Mouse (Mus musculus) lung, adult 2 months (tissue): ENCODE data around the gene Pex11b. TPM values are rescaled to one million over a fixed set of nuclear protein-coding genes. Genes with fewer than 3 reads are reported as not detected.
"Not testable (repeated sequence)": the region's sequence is repeated elsewhere in the genome, so short reads cannot be mapped to it uniquely, and the experiment has no call there.

ENCODE experiments used
- DNase-seq: peaks from one replicate; pipeline ENCODE4 v3.0.0; 2022
- H3K4me1 ChIP-seq: fragments of 200-500 bp; 2 replicates; pipeline ENCODE4 v1.6.1; 2011; ENCODE audit warnings: low read length; ENCODE audit not compliant: control insufficient read depth, insufficient read depth
- H3K4me3 ChIP-seq: fragments of 200-500 bp; replicated peaks from 2 replicates; pipeline ENCODE3; 2011; ENCODE audit warnings: low read depth, mild to moderate bottlenecking, control low read depth, low read length; ENCODE audit errors: extremely low read depth
- CTCF ChIP-seq: fragments of 200-500 bp; IDR thresholded peaks from 2 replicates; pipeline ENCODE4 v1.5.1; 2011; ENCODE audit warnings: mild to moderate bottlenecking, low read length, control low read depth; ENCODE audit not compliant: insufficient read depth
- POLR2A ChIP-seq: fragments of 200-500 bp; IDR thresholded peaks from 2 replicates; pipeline ENCODE4 v1.6.1; 2011; ENCODE audit warnings: low read depth, mild to moderate bottlenecking, control low read depth, low read length, borderline replicate concordance; ENCODE audit errors: extremely low read depth
- WGBS: fragments of 180-500 bp; shearing (Covaris S2); methylation state at CpG from one replicate; pipeline ENCODE4 v1.1.7; 2018; 5-methylcytosine and 5-hydroxymethylcytosine counted together
- polyA plus RNA-seq: library from polyadenylated mRNA; depleted of rRNA; stranded (reverse); fragments of >200 nt; gene quantifications from 2 replicates; pipeline ENCODE4 v1.2.3, GENCODE M21; 2012

Pex11b gene
- polyA plus RNA-seq, 1 experiment, result 40.1 TPM

- no peak for DNase-seq
- WGBS, result 66% methylated on average over 2 of the region's 2 CpGs
- TF ChIP-seq POLR2A, result no peak
- TF ChIP-seq CTCF, result no peak
- H3K4me3 ChIP-seq, result no peak overlapping the region
- H3K4me1 ChIP-seq, result no peaks in the 10 kb centered on the region
Measured at GRCm38 (mm10) chr3:96660901-96661300, 25.7 kb downstream of the Pex11b start.

- no peaks in the 10 kb centered on the region for H3K4me1 ChIP-seq
- TF ChIP-seq POLR2A, result no peak
- TF ChIP-seq CTCF, result no peak
- 56% methylated on average over 8 of the region's 8 CpGs for WGBS
- H3K4me3 ChIP-seq, result no peak overlapping the region
- no peak for DNase-seq
Measured at GRCm38 (mm10) chr3:96662731-96663316, 27.6 kb downstream of the Pex11b start.

GRCm38 (mm10) chr3:96663432-96664239 is 28.5 kb downstream of the Pex11b start:
- WGBS, result 6% methylated on average over 15 of the region's 18 CpGs
- peak; percentile 81 for DNase-seq
- TF ChIP-seq CTCF (peak; percentile 72), POLR2A (no peak)
- peak overlapping the region; percentile 21 for H3K4me3 ChIP-seq
- H3K4me1 ChIP-seq, result no peaks in the 10 kb centered on the region

GRCm38 (mm10) chr3:96665732-96666363 is 30.7 kb downstream of the Pex11b start:
- H3K4me1 ChIP-seq, H3K4me3 ChIP-seq, DNase-seq: not testable (repeated sequence)
- 89% methylated on average over 7 of the region's 7 CpGs for WGBS

- TF ChIP-seq POLR2A (no peak), CTCF (no peak)
- WGBS, result 90% methylated on average over 5 of the region's 5 CpGs
- no peaks in the 10 kb centered on the region for H3K4me1 ChIP-seq
- no peak for DNase-seq
- H3K4me3 ChIP-seq, result no peak overlapping the region
Measured at GRCm38 (mm10) chr3:96666916-96667315, 31.7 kb downstream of the Pex11b start.

GRCm38 (mm10) chr3:96667316-96667715 is 32.1 kb downstream of the Pex11b start:
- no peak for DNase-seq

GRCm38 (mm10) chr3:96668424-96669067 is 33.4 kb downstream of the Pex11b start:
- DNase-seq, result no peak
- Histone ChIP-seq H3K4me3 (no peak overlapping the region), H3K4me1 (no peaks in the 10 kb centered on the region)
- WGBS, result 83% methylated on average over 5 of the region's 5 CpGs
- no peak for TF ChIP-seq CTCF
- no peak for TF ChIP-seq POLR2A

More at GRCm38 (mm10) chr3:96667316-96667715, 32.1 kb downstream of the Pex11b start:
- Histone ChIP-seq H3K4me1 (no peaks in the 10 kb centered on the region), H3K4me3 (no peak overlapping the region)
- 46% methylated on average over 1 of the region's 1 CpGs for WGBS
- TF ChIP-seq POLR2A (no peak), CTCF (0 out of 2 replicates have a peak, but pooled peaks have one; percentile 14)

- TF ChIP-seq CTCF (0 out of 2 replicates have a peak, but pooled peaks have one; percentile 2), POLR2A (peak; percentile 29; the same call in 1 of the 2 replicates)
- no peaks in the 10 kb centered on the region for H3K4me1 ChIP-seq
- H3K4me3 ChIP-seq, result peak within 1 kb of the TSS; percentile 56
- WGBS, result 5% methylated on average over 35 of the region's 35 CpGs
- peak; percentile 75 for DNase-seq
Measured at GRCm38 (mm10) chr3:96669727-96670468, 34.7 kb downstream of the Pex11b start, which contains the start of gene Ankrd35. Ankrd35 (plus strand) TSS chr3:96670131.

- TF ChIP-seq POLR2A (no peak), CTCF (no peak)
- Histone ChIP-seq H3K4me1 (no peaks in the 10 kb centered on the region), H3K4me3 (no peak overlapping the region)
- no peak for DNase-seq
- WGBS, result 94% methylated on average over 5 of the region's 5 CpGs
Measured at GRCm38 (mm10) chr3:96671519-96671918, 36.3 kb downstream of the Pex11b start.
